Mouse (Mus musculus) T-cell, adult 66 days (primary cell): Measurements from ENCODE around the gene Fbxl2. TPM values are rescaled to one million over a fixed set of nuclear protein-coding genes. Genes with fewer than 3 reads are reported as not detected.

Source experiments
- total RNA-seq, 2 experiments: library from RNA; stranded (reverse); gene quantifications; 3 replicates in 1 of 2; 4 replicates in 1 of 2; pipeline ENCODE4 v1.2.4; 2023

Gene Fbxl2
- 1 to 10 TPM; 1.3 to 2.3 TPM for total RNA-seq

DNA sequence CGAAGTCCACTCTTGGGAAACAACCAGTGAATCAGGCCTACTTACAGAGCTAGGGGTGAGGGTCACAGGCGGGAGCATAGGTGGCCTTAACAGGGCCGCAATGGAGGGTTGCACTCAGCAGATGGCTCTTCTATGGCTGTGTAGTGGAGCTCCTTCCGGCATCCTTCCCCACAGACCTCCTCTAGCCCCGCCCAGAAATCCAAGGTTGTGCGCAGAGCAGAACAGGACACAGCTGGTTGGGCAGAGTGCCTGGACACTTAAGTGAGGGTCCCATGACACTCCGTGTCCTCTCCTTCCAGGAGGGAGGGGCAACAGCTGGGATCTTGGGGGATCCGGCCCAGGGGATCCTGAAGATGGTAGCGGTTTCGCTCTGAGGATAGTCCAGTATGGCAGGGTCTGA lies at the start of gene Fbxl2:
Fbxl2 (minus strand) TSS at position 164 of the 400 bp plus-strand sequence.

DNA sequence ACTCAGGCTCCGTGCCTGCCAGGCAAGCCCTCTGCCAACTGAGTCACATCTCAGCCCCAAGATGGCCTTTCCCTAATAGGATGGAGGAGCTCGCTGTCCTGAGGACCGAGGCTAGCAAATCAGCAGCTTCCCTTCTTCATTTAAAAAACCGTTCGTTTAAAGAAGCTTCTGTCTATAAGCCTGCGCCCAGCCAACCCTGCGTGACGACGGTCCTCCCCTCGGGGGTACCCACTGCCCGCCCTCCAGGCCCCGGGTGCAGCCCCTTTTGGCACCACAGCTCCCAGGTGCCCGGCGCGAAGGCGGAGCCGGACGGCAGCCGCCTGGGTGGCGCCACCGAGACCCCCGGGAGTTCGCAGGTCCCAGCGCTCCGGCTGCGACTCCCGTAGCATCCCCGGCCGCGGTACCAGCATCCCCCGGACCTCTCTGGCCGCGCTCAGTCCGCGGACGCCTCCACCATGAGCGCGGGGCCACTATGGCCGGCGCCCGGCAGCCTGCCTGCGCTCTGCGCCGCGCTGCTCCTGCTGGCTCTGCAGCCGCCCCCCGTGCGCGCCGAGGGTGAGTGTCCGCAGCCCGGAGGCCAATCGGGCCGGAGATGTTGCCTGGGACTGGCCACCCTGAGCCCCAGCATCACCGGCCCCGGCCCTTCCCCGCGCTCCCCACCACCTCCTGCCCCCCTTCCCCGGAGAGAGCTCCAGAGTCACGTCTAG lies 11.3 kb upstream of the Fbxl2 start, which contains the start of gene Susd5:
Susd5 (plus strand) TSS at position 51 of the 707 bp plus-strand sequence.

DNA sequence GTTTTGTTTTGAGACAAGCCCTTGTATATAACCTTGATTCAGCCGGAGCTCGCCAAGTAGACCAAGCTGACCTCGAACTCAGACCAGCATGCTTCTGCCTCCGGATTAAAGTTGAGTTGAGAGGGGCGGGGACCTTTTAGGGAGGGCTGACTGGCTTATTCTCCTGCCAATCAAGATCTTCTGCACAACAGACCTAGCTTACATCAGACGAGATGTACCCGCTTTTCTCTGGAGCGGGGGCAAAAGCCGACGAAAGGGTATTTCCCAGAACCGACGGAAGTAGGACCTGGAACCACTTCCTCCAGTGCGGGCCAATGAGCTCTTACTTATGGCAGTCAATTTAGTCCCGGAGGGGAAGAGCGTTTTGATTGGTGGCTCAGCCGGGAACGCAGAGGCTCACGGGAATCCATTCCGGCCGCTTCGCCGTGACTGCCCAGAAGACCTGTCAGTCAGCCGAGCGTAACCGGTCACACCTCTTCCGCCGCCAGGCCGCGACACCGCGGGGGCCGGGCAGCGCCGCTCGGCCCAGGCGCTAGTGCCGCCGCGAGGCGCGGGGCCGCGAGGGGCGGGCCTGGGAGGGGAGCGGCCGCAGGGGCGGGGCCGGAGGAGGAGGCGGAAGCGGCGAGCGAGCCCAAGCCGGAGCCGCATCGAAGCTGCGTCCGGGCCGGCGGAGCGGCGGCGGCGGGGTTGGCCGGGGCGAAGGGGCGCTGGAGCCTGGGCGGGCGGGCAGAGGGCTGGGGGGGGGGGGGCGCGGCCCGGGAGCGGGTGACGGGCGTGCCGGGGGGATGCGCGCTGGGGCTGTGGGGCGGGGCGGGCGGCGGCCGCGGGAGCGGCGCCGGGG lies 115.2 kb downstream of the Fbxl2 start, which contains the start of gene Ubp1:
Ubp1 (plus strand) TSS at position 401 of the 841 bp plus-strand sequence.

Other genes with a start within 250 kb of the Fbxl2 start
- gene Ubp1, start 115.3 kb downstream of the Fbxl2 start, total RNA-seq = 100 to 1,000 TPM; 104 to 106 TPM
- gene Susd5, start 10.9 kb upstream of the Fbxl2 start, total RNA-seq = not detected